Mouse (Mus musculus) lung, adult 2 months (tissue): ENCODE measurements at regions not wholly inside any gene's neighbourhood (a gene's known extent, or its start where the extent isn't known, plus 50 kb on each side); places are given as distances from the start of the nearest gene placed in this dataset.

Experiments
- DNase-seq: peaks from one replicate; pipeline ENCODE4 v3.0.0; 2022
- H3K4me1 ChIP-seq: fragments of 200-500 bp; 2 replicates; pipeline ENCODE4 v1.6.1; 2011; ENCODE audit warnings: low read length; ENCODE audit not compliant: control insufficient read depth, insufficient read depth
- H3K4me3 ChIP-seq: fragments of 200-500 bp; replicated peaks from 2 replicates; pipeline ENCODE3; 2011; ENCODE audit warnings: low read depth, mild to moderate bottlenecking, control low read depth, low read length; ENCODE audit errors: extremely low read depth
- CTCF ChIP-seq: fragments of 200-500 bp; IDR thresholded peaks from 2 replicates; pipeline ENCODE4 v1.5.1; 2011; ENCODE audit warnings: mild to moderate bottlenecking, low read length, control low read depth; ENCODE audit not compliant: insufficient read depth
- POLR2A ChIP-seq: fragments of 200-500 bp; IDR thresholded peaks from 2 replicates; pipeline ENCODE4 v1.6.1; 2011; ENCODE audit warnings: low read depth, mild to moderate bottlenecking, control low read depth, low read length, borderline replicate concordance; ENCODE audit errors: extremely low read depth
- WGBS: fragments of 180-500 bp; shearing (Covaris S2); methylation state at CpG from one replicate; pipeline ENCODE4 v1.1.7; 2018; 5-methylcytosine and 5-hydroxymethylcytosine counted together

GRCm38 (mm10) chr9:74342176-74342575, 232.0 kb downstream of the Wdr72 start:
- WGBS, result 39% methylated on average over 1 of the region's 1 CpGs
- DNase-seq, result no peak
- no peaks in the 10 kb centered on the region for H3K4me1 ChIP-seq
- H3K4me3 ChIP-seq, result no peak overlapping the region
- TF ChIP-seq POLR2A (no peak), CTCF (no peak)

- 83% methylated on average over 7 of the region's 7 CpGs for WGBS
- H3K4me3 ChIP-seq, result no peak overlapping the region
- H3K4me1 ChIP-seq, result no peaks in the 10 kb centered on the region
- no peak for TF ChIP-seq CTCF
- DNase-seq, result no peak
Measured at GRCm38 (mm10) chr9:74345027-74345426, 234.9 kb downstream of the Wdr72 start.

GRCm38 (mm10) chr9:74348776-74349175, 238.6 kb downstream of the Wdr72 start:
- Histone ChIP-seq H3K4me1 (no peaks in the 10 kb centered on the region), H3K4me3 (no peak overlapping the region)
- DNase-seq, result no peak
- WGBS, result 26% methylated on average over 2 of the region's 2 CpGs
- TF ChIP-seq CTCF (no peak), POLR2A (no peak)

- no peak for TF ChIP-seq POLR2A
- no peak for TF ChIP-seq CTCF
Measured at GRCm38 (mm10) chr9:74365930-74366438, 255.8 kb downstream of the Wdr72 start.

GRCm38 (mm10) chr9:74376191-74376590, 266.0 kb downstream of the Wdr72 start:
- Histone ChIP-seq H3K4me3 (no peak overlapping the region), H3K4me1 (no peaks in the 10 kb centered on the region)
- TF ChIP-seq POLR2A (no peak), CTCF (no peak)
- no peak for DNase-seq

More at GRCm38 (mm10) chr9:74365930-74366438, 255.8 kb downstream of the Wdr72 start:
- WGBS, result 39% methylated on average over 3 of the region's 3 CpGs
- Histone ChIP-seq H3K4me3 (no peak overlapping the region), H3K4me1 (no peaks in the 10 kb centered on the region)
- no peak for DNase-seq

- Histone ChIP-seq H3K4me1 (no peaks in the 10 kb centered on the region), H3K4me3 (no peak overlapping the region)
- no peak for TF ChIP-seq CTCF
- no peak for TF ChIP-seq POLR2A
- DNase-seq, result no peak
Measured at GRCm38 (mm10) chr9:74377204-74377603, 267.0 kb downstream of the Wdr72 start.

- TF ChIP-seq CTCF, result no peak
- no peak for TF ChIP-seq POLR2A
- no peak for DNase-seq
- Histone ChIP-seq H3K4me3 (no peak overlapping the region), H3K4me1 (no peaks in the 10 kb centered on the region)
- WGBS, result 83% methylated on average over 8 of the region's 8 CpGs
Measured at GRCm38 (mm10) chr9:74384206-74384896, 274.2 kb downstream of the Wdr72 start.

GRCm38 (mm10) chr9:74425594-74425993, 315.4 kb downstream of the Wdr72 start:
- no peak for DNase-seq
- H3K4me3 ChIP-seq, result no peak overlapping the region
- WGBS, result 76% methylated on average over 2 of the region's 2 CpGs
- TF ChIP-seq POLR2A, result no peak
- no peak for TF ChIP-seq CTCF
- H3K4me1 ChIP-seq, result no peaks in the 10 kb centered on the region

- Histone ChIP-seq H3K4me1 (no peaks in the 10 kb centered on the region), H3K4me3 (no peak overlapping the region)
- DNase-seq, result no peak
- TF ChIP-seq POLR2A (no peak), CTCF (no peak)
- WGBS, result 77% methylated on average over 5 of the region's 5 CpGs
Measured at GRCm38 (mm10) chr9:74449981-74450380, 339.8 kb downstream of the Wdr72 start.

- TF ChIP-seq CTCF (no peak), POLR2A (no peak)
- WGBS, result 55% methylated on average over 2 of the region's 2 CpGs
Measured at GRCm38 (mm10) chr9:74461084-74461483, 350.9 kb downstream of the Wdr72 start.

GRCm38 (mm10) chr9:74476830-74477229, 366.7 kb downstream of the Wdr72 start:
- TF ChIP-seq POLR2A (no peak), CTCF (no peak)
- no peaks in the 10 kb centered on the region for H3K4me1 ChIP-seq
- no peak for DNase-seq
- H3K4me3 ChIP-seq, result no peak overlapping the region
- 27% methylated on average over 2 of the region's 2 CpGs for WGBS

More at GRCm38 (mm10) chr9:74461084-74461483, 350.9 kb downstream of the Wdr72 start:
- DNase-seq, result no peak
- no peak overlapping the region for H3K4me3 ChIP-seq
- no peaks in the 10 kb centered on the region for H3K4me1 ChIP-seq
